Mouse (Mus musculus): ENCODE data around the gene Meis1. TPM values are rescaled to one million over a fixed set of nuclear protein-coding genes. Genes with fewer than 3 reads are reported as not detected.

Meis1 gene
- polyA plus RNA-seq, 1 experiment from 2014 or later = 84.7 TPM

- 3% methylated on average over 12 of the region's 13 CpGs for WGBS
- 0 out of 2 replicates have a peak, but pooled peaks have one; percentile 12 for ATAC-seq
- H3K9ac ChIP-seq (ENCODE audit: low read depth, low read length) = peak overlapping the region; percentile 38; the same call in 1 of the 2 replicates
Observed at GRCm38 (mm10) chr11:18878748-18879455, 139.9 kb downstream of the Meis1 start.

GRCm38 (mm10) chr11:18878016-18878415 lies 140.8 kb downstream of the Meis1 start:
- peak overlapping the region; percentile 50 for H3K4me3 ChIP-seq (ENCODE audit: low read length)
- H3K27me3 ChIP-seq (replicated peaks; ENCODE audit: control insufficient read depth, insufficient read depth, low read length) = no peaks in the 10 kb centered on the region
- ATAC-seq = no peak
- H3K36me3 ChIP-seq (ENCODE audit: control insufficient read depth, insufficient read depth, low read length) = no peaks in the 10 kb centered on the region
- no peaks in the 10 kb centered on the region for H3K9me3 ChIP-seq (ENCODE audit: control insufficient read depth, low read length)
- H3K4me1 ChIP-seq (ENCODE audit: control insufficient read depth, insufficient read depth, low read length) = 0 out of 2 replicates have a peak, but pooled peaks cover 3% of the 10 kb centered on the region
- WGBS = under 1% methylated on average over 18 of the region's 18 CpGs
- peak overlapping the region; percentile 88 for H3K4me2 ChIP-seq (ENCODE audit: low read depth, low read length)
- H3K9ac ChIP-seq (ENCODE audit: low read depth, low read length) = peak overlapping the region; percentile 66
- H3K27ac ChIP-seq (ENCODE audit: low read length) = peak overlapping the region; percentile 78

More at GRCm38 (mm10) chr11:18878748-18879455, 139.9 kb downstream of the Meis1 start:
- H3K4me1 ChIP-seq (ENCODE audit: control insufficient read depth, insufficient read depth, low read length) = peaks cover 7% of the 10 kb centered on the region
- H3K36me3 ChIP-seq (ENCODE audit: control insufficient read depth, insufficient read depth, low read length) = no peaks in the 10 kb centered on the region
- H3K27me3 ChIP-seq (replicated peaks; ENCODE audit: control insufficient read depth, insufficient read depth, low read length) = no peaks in the 10 kb centered on the region
- H3K4me3 ChIP-seq (ENCODE audit: low read length) = peak overlapping the region; percentile 50
- H3K9me3 ChIP-seq (ENCODE audit: control insufficient read depth, low read length) = no peaks in the 10 kb centered on the region
- H3K4me2 ChIP-seq (ENCODE audit: low read depth, low read length) = peak overlapping the region; percentile 88
- H3K27ac ChIP-seq (ENCODE audit: low read length) = peak overlapping the region; percentile 78

GRCm38 (mm10) chr11:18877626-18878011 lies 141.2 kb downstream of the Meis1 start:
- ATAC-seq = peak; percentile 75
- Histone ChIP-seq H3K4me2 (ENCODE audit: low read depth, low read length) (peak overlapping the region; percentile 88), H3K27ac (ENCODE audit: low read length) (peak overlapping the region; percentile 78), H3K9me3 (ENCODE audit: control insufficient read depth, low read length) (no peaks in the 10 kb centered on the region), H3K4me3 (ENCODE audit: low read length) (peak overlapping the region; percentile 50), H3K9ac (ENCODE audit: low read depth, low read length) (peak overlapping the region; percentile 66), H3K27me3 (replicated peaks; ENCODE audit: control insufficient read depth, insufficient read depth, low read length) (no peaks in the 10 kb centered on the region), H3K36me3 (ENCODE audit: control insufficient read depth, insufficient read depth, low read length) (no peaks in the 10 kb centered on the region), H3K4me1 (ENCODE audit: control insufficient read depth, insufficient read depth, low read length) (0 out of 2 replicates have a peak, but pooled peaks cover 3% of the 10 kb centered on the region)
- WGBS = 0% methylated on average over 23 of the region's 27 CpGs

GRCm38 (mm10) chr11:18876886-18877625 lies 141.7 kb downstream of the Meis1 start:
- WGBS = under 1% methylated on average over 39 of the region's 40 CpGs
- peak; percentile 61 for ATAC-seq
- no peaks in the 10 kb centered on the region for H3K9me3 ChIP-seq (ENCODE audit: control insufficient read depth, low read length)
- H3K36me3 ChIP-seq (ENCODE audit: control insufficient read depth, insufficient read depth, low read length) = no peaks in the 10 kb centered on the region
- 0 out of 2 replicates have a peak, but pooled peaks cover 3% of the 10 kb centered on the region for H3K4me1 ChIP-seq (ENCODE audit: control insufficient read depth, insufficient read depth, low read length)
- H3K27me3 ChIP-seq (replicated peaks; ENCODE audit: control insufficient read depth, insufficient read depth, low read length) = no peaks in the 10 kb centered on the region
- peak overlapping the region; percentile 73 for H3K9ac ChIP-seq (ENCODE audit: low read depth, low read length)
- peak overlapping the region; percentile 90 for H3K27ac ChIP-seq (ENCODE audit: low read length)
- H3K4me2 ChIP-seq (ENCODE audit: low read depth, low read length) = peak overlapping the region; percentile 88
- H3K4me3 ChIP-seq (ENCODE audit: low read length) = peak overlapping the region; percentile 50

DNA sequence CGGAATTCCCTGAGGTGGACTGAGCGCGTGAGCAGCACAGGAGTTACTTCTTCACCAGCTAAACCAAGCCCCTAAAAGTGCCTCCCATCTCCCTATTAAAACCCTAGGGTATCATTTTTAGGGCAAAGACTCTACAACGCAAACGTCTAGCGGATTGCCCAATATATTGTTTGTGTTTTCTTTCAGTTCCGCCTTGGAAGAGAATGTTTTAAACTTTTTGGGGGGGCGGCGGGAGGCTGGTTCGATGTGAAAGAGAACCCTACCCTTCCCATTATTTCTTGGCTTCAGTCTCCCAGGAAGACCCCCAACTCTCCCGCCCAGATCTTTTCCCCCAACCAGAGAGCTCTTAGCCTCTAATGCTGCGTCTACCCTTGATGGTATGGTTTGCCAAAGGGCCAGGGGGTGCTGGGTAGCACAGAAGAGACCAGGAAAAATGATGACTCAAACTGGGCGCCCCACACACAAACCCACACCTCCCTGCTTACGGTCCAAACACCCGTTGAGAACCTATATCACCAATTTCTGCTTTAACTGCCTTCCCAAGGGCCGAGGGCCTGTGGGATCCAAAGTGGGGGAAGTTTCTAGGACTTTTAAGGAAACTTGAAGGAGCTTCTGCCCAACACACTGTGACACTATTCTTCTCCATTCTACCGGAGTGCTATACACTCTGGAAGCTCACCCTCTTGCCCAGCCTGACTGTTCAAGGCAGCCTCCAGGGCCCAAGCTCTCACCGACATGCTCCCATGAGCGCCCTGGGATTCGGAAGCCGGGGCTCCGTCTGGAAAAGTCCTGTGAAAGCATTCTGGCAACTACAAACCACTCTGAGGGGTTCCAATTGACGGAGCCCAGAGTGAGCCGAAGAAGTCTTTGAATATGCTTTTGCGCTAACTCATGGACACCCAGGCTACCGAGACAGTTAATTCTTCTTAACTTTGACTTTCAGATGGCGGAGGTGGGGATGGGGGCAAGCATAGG lies 142.6 kb downstream of the Meis1 start:
- Histone ChIP-seq H3K27me3 (replicated peaks; ENCODE audit: control insufficient read depth, insufficient read depth, low read length) (no peaks in the 10 kb centered on the region), H3K9ac (ENCODE audit: low read depth, low read length) (peak overlapping the region; percentile 73), H3K4me2 (ENCODE audit: low read depth, low read length) (peak overlapping the region; percentile 88), H3K27ac (ENCODE audit: low read length) (peak overlapping the region; percentile 90), H3K36me3 (ENCODE audit: control insufficient read depth, insufficient read depth, low read length) (no peaks in the 10 kb centered on the region), H3K4me1 (ENCODE audit: control insufficient read depth, insufficient read depth, low read length) (0 out of 2 replicates have a peak, but pooled peaks cover 5% of the 10 kb centered on the region), H3K4me3 (ENCODE audit: low read length) (peak overlapping the region; percentile 50), H3K9me3 (ENCODE audit: control insufficient read depth, low read length) (no peaks in the 10 kb centered on the region)
- 31% methylated on average over 27 of the region's 27 CpGs for WGBS
- ATAC-seq = no peak

DNA sequence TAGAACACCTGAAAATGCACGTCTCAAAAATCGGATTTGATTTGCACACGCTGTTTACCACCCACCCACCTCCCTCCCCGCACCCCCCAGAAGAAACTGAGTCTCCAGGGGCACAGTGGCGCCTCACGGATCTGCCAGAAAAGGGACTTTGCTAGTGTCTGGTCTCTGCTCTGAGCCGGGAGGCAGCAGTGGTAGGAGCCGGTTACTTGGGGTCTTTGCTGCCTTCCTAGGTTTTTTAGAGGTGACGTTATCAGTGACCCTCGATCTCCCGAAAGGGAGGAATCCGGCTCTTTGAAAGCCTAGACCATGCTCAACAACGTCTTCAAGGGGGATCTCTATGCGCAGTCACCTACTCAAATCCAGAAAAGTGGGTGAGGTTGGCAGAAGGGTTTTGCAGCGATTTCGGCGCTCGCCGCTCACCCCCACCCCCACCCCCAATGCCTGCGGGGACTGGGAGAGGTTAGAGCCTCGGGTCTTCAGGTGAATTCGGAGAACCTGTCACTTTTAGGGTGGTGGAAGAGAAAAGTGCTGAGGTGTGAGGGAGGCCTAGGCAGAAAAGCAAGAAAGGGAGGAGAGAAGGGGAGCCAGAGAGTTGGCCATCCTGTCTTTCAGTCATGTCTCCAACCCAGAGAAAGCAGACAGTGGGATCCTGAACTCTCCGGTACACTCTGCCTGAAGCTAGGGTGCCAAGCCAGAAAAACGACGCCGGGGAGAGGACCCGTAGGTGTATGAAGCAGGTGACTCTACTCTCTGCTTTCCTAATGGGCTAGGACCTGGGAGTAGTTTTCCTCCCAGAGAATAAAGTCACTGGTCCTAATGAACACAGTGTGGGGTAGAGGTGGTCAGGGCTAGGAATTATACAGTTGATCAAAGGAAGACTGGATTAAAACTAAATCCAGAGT lies 143.5 kb downstream of the Meis1 start:
- WGBS = 12% methylated on average over 27 of the region's 27 CpGs
- peak overlapping the region; percentile 50 for H3K4me3 ChIP-seq (ENCODE audit: low read length)
- peak overlapping the region; percentile 88 for H3K4me2 ChIP-seq (ENCODE audit: low read depth, low read length)
- ATAC-seq = no peak
- H3K9me3 ChIP-seq (ENCODE audit: control insufficient read depth, low read length) = no peaks in the 10 kb centered on the region
- H3K4me1 ChIP-seq (ENCODE audit: control insufficient read depth, insufficient read depth, low read length) = 0 out of 2 replicates have a peak, but pooled peaks cover 7% of the 10 kb centered on the region
- H3K9ac ChIP-seq (ENCODE audit: low read depth, low read length) = peak overlapping the region; percentile 73
- peak overlapping the region; percentile 90 for H3K27ac ChIP-seq (ENCODE audit: low read length)
- H3K27me3 ChIP-seq (replicated peaks; ENCODE audit: control insufficient read depth, insufficient read depth, low read length) = no peaks in the 10 kb centered on the region
- no peaks in the 10 kb centered on the region for H3K36me3 ChIP-seq (ENCODE audit: control insufficient read depth, insufficient read depth, low read length)

- Histone ChIP-seq H3K27ac (ENCODE audit: low read length) (peak overlapping the region; percentile 90), H3K9me3 (ENCODE audit: control insufficient read depth, low read length) (no peaks in the 10 kb centered on the region), H3K27me3 (replicated peaks; ENCODE audit: control insufficient read depth, insufficient read depth, low read length) (0 out of 2 replicates have a peak, but pooled peaks cover 2% of the 10 kb centered on the region), H3K4me2 (ENCODE audit: low read depth, low read length) (peak overlapping the region; percentile 88), H3K9ac (ENCODE audit: low read depth, low read length) (peak overlapping the region; percentile 73), H3K4me1 (ENCODE audit: control insufficient read depth, insufficient read depth, low read length) (0 out of 2 replicates have a peak, but pooled peaks cover 7% of the 10 kb centered on the region), H3K4me3 (ENCODE audit: low read length) (peak overlapping the region; percentile 50), H3K36me3 (ENCODE audit: control insufficient read depth, insufficient read depth, low read length) (no peaks in the 10 kb centered on the region)
- ATAC-seq = no peak
- WGBS = 8% methylated on average over 18 of the region's 18 CpGs
Observed at GRCm38 (mm10) chr11:18874278-18875000, 144.3 kb downstream of the Meis1 start.

Measured in intestine, embryonic 16.5 days (tissue).